Mouse (Mus musculus): ENCODE results near the gene Ankrd44.

- TF ChIP-seq USF1 (IDR thresholded peaks at IDR 0.05; ENCODE audit: low read depth) (no peak), CEBPB (IDR thresholded peaks at IDR 0.05; ENCODE audit: low read depth) (no peak), MYOD1 (IDR thresholded peaks at IDR 0.05; ENCODE audit: control insufficient read depth, insufficient read length, low read depth) (no peak), CTCF (IDR thresholded peaks at IDR 0.05; ENCODE audit: control insufficient read depth, insufficient read depth, insufficient read length) (no peak), FOSL1 (IDR thresholded peaks at IDR 0.05; ENCODE audit: insufficient read depth, low read length, poor library complexity, severe bottlenecking) (no peak), MAX (IDR thresholded peaks at IDR 0.05) (no peak)
These were observed 694 bp downstream of the Ankrd44 start for GRCm38 (mm10) chr1:54925451-54925934.
